Mouse (Mus musculus): ENCODE measurements at regions not wholly inside any gene's neighbourhood (a gene's known extent, or its start where the extent isn't known, plus 50 kb on each side); places are given as distances from the start of the nearest gene placed in this dataset.

- TF ChIP-seq CTCF (IDR thresholded peaks at IDR 0.05), result no peak
- peak; percentile 57; the same call in 1 of the 2 replicates for TF ChIP-seq EP300 (IDR thresholded peaks at IDR 0.05)
Measured at GRCm38 (mm10) chr1:73188796-73189195, 173.1 kb upstream of the Tnp1 start.
